Mouse (Mus musculus) MEL (cell line): ENCODE results near the gene Ets1. TPM values are rescaled to one million over a fixed set of nuclear protein-coding genes. Genes with fewer than 3 reads are reported as not detected.

Source experiments
- DNase-seq: peaks from one replicate; pipeline ENCODE4 v3.0.0; 2011; ENCODE audit warnings: low read depth, low spot score
- H3K27ac ChIP-seq: 2 replicates; pipeline ENCODE4 v1.5.1; 2012; ENCODE audit warnings: low read depth, mild to moderate bottlenecking, control low read depth, low read length, moderate library complexity; ENCODE audit not compliant: control insufficient read depth
- H3K27me3 ChIP-seq, 2 experiments: fragments of 150-350 bp in 1 of 2; sonication (generic) in 1 of 2; 2 replicates each; pipeline ENCODE4 v1.6.1; 2012; ENCODE audit warnings: low read length in 2 of 2, mild to moderate bottlenecking in 2 of 2, improper control_type of control experiment in 1 of 2, moderate library complexity in 1 of 2; ENCODE audit not compliant: insufficient read depth in 2 of 2, control insufficient read depth in 1 of 2
- H3K36me3 ChIP-seq, 2 experiments: 2 replicates each; pipeline ENCODE4 v1.6.1; 2012 to 2014; ENCODE audit warnings: low read length in 2 of 2, improper control_type of control experiment in 1 of 2, inconsistent platforms in 1 of 2, mild to moderate bottlenecking in 1 of 2; ENCODE audit not compliant: insufficient read depth in 2 of 2, control insufficient read depth in 1 of 2
- H3K4me1 ChIP-seq, 2 experiments: fragments of 150-350 bp in 1 of 2; sonication (generic) in 1 of 2; 2 replicates each; pipeline ENCODE4 v1.6.1; 2012; ENCODE audit warnings: low read length in 2 of 2, improper control_type of control experiment in 1 of 2, mild to moderate bottlenecking in 1 of 2; ENCODE audit not compliant: insufficient read depth in 2 of 2, control insufficient read depth in 1 of 2
- H3K4me3 ChIP-seq, 2 experiments: fragments of 150-350 bp in 1 of 2; sonication (generic) in 1 of 2; 2 replicates each; pipeline ENCODE4 v1.5.1; 2012; ENCODE audit warnings: low read depth in 2 of 2, low read length in 2 of 2, mild to moderate bottlenecking in 2 of 2, moderate library complexity in 2 of 2, control low read depth in 1 of 2, improper control_type of control experiment in 1 of 2; ENCODE audit not compliant: control insufficient read depth in 1 of 2, insufficient read depth in 1 of 2
- H3K79me2 ChIP-seq: 2 replicates; pipeline ENCODE4 v1.6.1; 2012; ENCODE audit warnings: mild to moderate bottlenecking, low read length, moderate library complexity; ENCODE audit not compliant: control insufficient read depth, poor library complexity, insufficient read depth
- H3K9ac ChIP-seq: 2 replicates; pipeline ENCODE4 v1.6.1; 2012; ENCODE audit warnings: low read depth, mild to moderate bottlenecking, control low read depth, low read length, moderate library complexity; ENCODE audit not compliant: control insufficient read depth, poor library complexity, severe bottlenecking
- H3K9me3 ChIP-seq: fragments of 150-350 bp; sonication (generic); replicated peaks from 2 replicates; pipeline ENCODE4 v1.6.1; 2012; ENCODE audit warnings: mild to moderate bottlenecking, low read length, improper control_type of control experiment, moderate library complexity; ENCODE audit not compliant: insufficient read depth
- CHD1 ChIP-seq: IDR thresholded peaks from 2 replicates; pipeline ENCODE4 v1.6.1; 2012; ENCODE audit warnings: low read depth, mild to moderate bottlenecking, inconsistent platforms, low read length, improper control_type of control experiment
- CHD2 ChIP-seq: IDR thresholded peaks from 2 replicates; pipeline ENCODE4 v1.6.1; 2011; ENCODE audit warnings: low read length, improper control_type of control experiment
- E2F4 ChIP-seq: IDR thresholded peaks from 2 replicates; pipeline ENCODE4 v1.6.1; 2011; ENCODE audit warnings: low read depth, low read length, improper control_type of control experiment, borderline replicate concordance
- ELF1 ChIP-seq: IDR thresholded peaks from 2 replicates; pipeline ENCODE4 v1.6.1; 2014; ENCODE audit warnings: low read depth, mild to moderate bottlenecking, inconsistent platforms, low read length, improper control_type of control experiment, moderate library complexity
- EP300 ChIP-seq, 2 experiments: IDR thresholded peaks; 2 replicates each; pipeline ENCODE4 v1.6.1; 2011; ENCODE audit warnings: improper control_type of control experiment in 2 of 2, low read length in 2 of 2, low read depth in 1 of 2, mild to moderate bottlenecking in 1 of 2
- GABPA ChIP-seq: IDR thresholded peaks from 2 replicates; pipeline ENCODE4 v1.6.1; 2012; ENCODE audit warnings: low read depth, mild to moderate bottlenecking, inconsistent platforms, low read length, improper control_type of control experiment, moderate library complexity
- GATA1 ChIP-seq: IDR thresholded peaks from 2 replicates; pipeline ENCODE4 v1.6.1; 2011; ENCODE audit warnings: low read depth, low read length, improper control_type of control experiment
- KAT2A ChIP-seq: conservative IDR thresholded peaks from 2 replicates; pipeline ENCODE4 v1.6.1; 2012; ENCODE audit warnings: low read depth, low read length, improper control_type of control experiment, inconsistent platforms
- MAFK ChIP-seq: IDR thresholded peaks from 2 replicates; pipeline ENCODE4 v1.6.1; 2011; ENCODE audit warnings: low read depth, mild to moderate bottlenecking, low read length, improper control_type of control experiment, borderline replicate concordance
- MAZ ChIP-seq: IDR thresholded peaks from 2 replicates; pipeline ENCODE4 v1.6.1; 2012; ENCODE audit warnings: low read depth, mild to moderate bottlenecking, inconsistent platforms, low read length, improper control_type of control experiment
- MYB ChIP-seq: IDR thresholded peaks from 2 replicates; pipeline ENCODE4 v1.6.1; 2011; ENCODE audit warnings: mild to moderate bottlenecking, low read depth, low read length, improper control_type of control experiment
- POLR2AphosphoS2 ChIP-seq: IDR thresholded peaks from 2 replicates; pipeline ENCODE4 v1.6.1; 2011; ENCODE audit warnings: low read length, improper control_type of control experiment
- SIN3A ChIP-seq: IDR thresholded peaks from 2 replicates; pipeline ENCODE4 v1.6.1; 2012; ENCODE audit warnings: low read length, improper control_type of control experiment, inconsistent platforms
- SMC3 ChIP-seq: IDR thresholded peaks from 2 replicates; pipeline ENCODE4 v1.6.1; 2011; ENCODE audit warnings: low read depth, low read length, improper control_type of control experiment
- TAL1 ChIP-seq: IDR thresholded peaks from 2 replicates; pipeline ENCODE4 v1.6.1; 2012; ENCODE audit warnings: mild to moderate bottlenecking, inconsistent platforms, low read length, moderate library complexity, mixed read lengths
- TBP ChIP-seq: IDR thresholded peaks from 2 replicates; pipeline ENCODE4 v1.8.0; 2011; ENCODE audit warnings: low read depth, low read length, improper control_type of control experiment
- TCF12 ChIP-seq: IDR thresholded peaks from 2 replicates; pipeline ENCODE4 v1.6.1; 2014; ENCODE audit warnings: low read depth, mild to moderate bottlenecking, inconsistent platforms, low read length, improper control_type of control experiment, moderate library complexity
- UBTF ChIP-seq: IDR thresholded peaks from 2 replicates; pipeline ENCODE4 v1.6.1; 2012; ENCODE audit warnings: low read depth, mild to moderate bottlenecking, inconsistent platforms, low read length, improper control_type of control experiment, moderate library complexity, borderline replicate concordance; ENCODE audit not compliant: insufficient read depth
- ZC3H11A ChIP-seq: IDR thresholded peaks from 2 replicates; pipeline ENCODE4 v1.6.1; 2012; ENCODE audit warnings: low read depth, mild to moderate bottlenecking, inconsistent platforms, low read length, improper control_type of control experiment
- ZKSCAN1 ChIP-seq: IDR thresholded peaks from 2 replicates; pipeline ENCODE4 v1.6.1; 2012; ENCODE audit warnings: low read depth, mild to moderate bottlenecking, inconsistent platforms, low read length, improper control_type of control experiment, moderate library complexity
- ZMIZ1 ChIP-seq: IDR thresholded peaks from 2 replicates; pipeline ENCODE4 v1.6.1; 2012; ENCODE audit warnings: low read depth, mild to moderate bottlenecking, inconsistent platforms, low read length, improper control_type of control experiment, moderate library complexity
- polyA plus RNA-seq, 2 experiments: library from polyadenylated mRNA; stranded (reverse) in 1 of 2; unstranded in 1 of 2; fragments of >175 nt in 1 of 2; fragments of >200 nt in 1 of 2; gene quantifications; 2 replicates each; pipeline versions ENCODE4 v1.2.1 to v1.2.4; 2012; ENCODE audit warnings: low replicate concordance in 2 of 2, low read depth in 1 of 2; ENCODE audit not compliant: insufficient read length in 2 of 2, insufficient read depth in 1 of 2, missing spikeins in 1 of 2
- total RNA-seq: library from RNA; depleted of rRNA; stranded (reverse); fragments of 300-350 nt; gene quantifications from 2 replicates; pipeline ENCODE4 v1.2.3, GENCODE M21; 2012

Gene Ets1
- total and polyA plus RNA-seq, 3 experiments, result 0.10 to 0.19 TPM; not detected in 1

DNA sequence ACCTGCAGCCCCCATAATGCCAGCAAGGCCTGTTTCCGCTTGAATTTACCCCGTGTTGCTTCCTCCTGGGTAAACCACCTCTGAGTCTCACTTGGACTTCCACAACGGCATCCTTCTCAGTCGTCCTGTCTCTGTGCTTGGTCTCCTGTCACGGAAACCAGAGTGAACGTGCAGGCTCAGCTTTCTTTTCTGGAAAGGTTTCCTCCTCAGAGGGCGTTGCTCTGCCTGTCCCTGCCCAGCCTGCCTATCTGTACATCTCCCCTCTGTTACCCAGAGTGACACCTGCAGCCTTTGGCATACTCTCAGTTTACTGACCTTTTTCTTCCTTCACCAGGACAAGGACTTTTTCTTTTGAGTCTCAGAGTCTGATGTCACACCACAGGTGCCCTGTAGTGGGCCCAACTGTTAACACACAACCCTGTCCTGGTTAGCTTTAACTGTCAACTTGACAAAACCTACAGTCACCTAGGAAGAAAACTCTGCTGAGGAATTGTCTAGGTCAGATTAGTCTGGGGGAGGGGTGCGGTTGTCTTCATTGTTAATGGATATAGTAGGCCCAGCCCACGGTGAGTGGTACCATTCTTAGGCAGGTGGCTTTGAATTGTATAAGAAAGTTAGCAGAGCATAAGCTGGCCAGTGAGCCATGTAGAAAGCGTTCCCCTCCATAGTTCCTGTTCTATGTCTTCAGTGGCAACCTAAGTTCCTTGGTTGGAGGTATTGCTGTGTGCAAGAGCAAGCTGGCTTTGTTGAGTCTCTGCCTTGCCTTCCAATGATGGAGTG is 27.0 kb upstream of the Ets1 start:
- no peak for DNase-seq
- H3K9me3 ChIP-seq, result no peaks in the 10 kb centered on the region
- peaks cover 5 to 15% of the 10 kb centered on the region in 2 experiments for H3K4me1 ChIP-seq

GRCm38 (mm10) chr9:32610218-32610617 is 25.8 kb upstream of the Ets1 start:
- Histone ChIP-seq H3K9me3 (no peaks in the 10 kb centered on the region), H3K79me2 (no peaks in the 10 kb centered on the region), H3K27ac (no peak overlapping the region), H3K4me3 (no peak overlapping the region), H3K27me3 (no peaks in the 10 kb centered on the region; a peak in 1 of 4 replicates), H3K4me1 (peaks cover 4 to 15% of the 10 kb centered on the region in 2 experiments), H3K36me3 (peaks cover 0 to 11% of the 10 kb centered on the region in 2 experiments; a peak in 2 of 4 replicates), H3K9ac (no peak overlapping the region)
- DNase-seq, result no peak
- no peak for TF ChIP-seq ZMIZ1
- no peak for TF ChIP-seq UBTF
- no peak for TF ChIP-seq CHD1
- no peak for TF ChIP-seq MAZ
- no peak for TF ChIP-seq SIN3A
- TF ChIP-seq MAFK, result no peak
- TF ChIP-seq SMC3, result no peak
- no peak for TF ChIP-seq TAL1
- TF ChIP-seq CHD2, result no peak
- no peak for TF ChIP-seq E2F4
- TF ChIP-seq MYB, result no peak
- TF ChIP-seq POLR2AphosphoS2, result no peak
- no peak for TF ChIP-seq ELF1
- no peak for TF ChIP-seq TCF12
- TF ChIP-seq KAT2A, result no peak
- no peak for TF ChIP-seq ZC3H11A
- TF ChIP-seq GABPA, result no peak
- no peak for TF ChIP-seq ZKSCAN1
- TF ChIP-seq GATA1, result no peak
- TF ChIP-seq EP300 (IDR thresholded peaks at IDR 0.05; ENCODE audit: low read depth in 1 of 2, low read length in 2 of 2), result no peak

More for the DNA sequence above, 27.0 kb upstream of the Ets1 start:
- H3K9ac ChIP-seq, result no peak overlapping the region
- TF ChIP-seq TBP (no peak), CHD2 (no peak), KAT2A (no peak)
- peaks cover 0 to 12% of the 10 kb centered on the region in 2 experiments; a peak in 2 of 4 replicates for H3K36me3 ChIP-seq
- no peak overlapping the region for H3K27ac ChIP-seq
- H3K27me3 ChIP-seq, result no peaks in the 10 kb centered on the region; a peak in 1 of 4 replicates
- H3K4me3 ChIP-seq, result no peak overlapping the region
- no peaks in the 10 kb centered on the region for H3K79me2 ChIP-seq
